ENCODE assay signal across 13 mouse cellular contexts in genomic region chrX:53684676-53685075, GRCm38 (mm10). TPM values are rescaled to one million over a fixed set of nuclear protein-coding genes. Genes with fewer than 3 reads are reported as not detected.
DNase-seq lines count a peak whose midpoint lies in the region; ATAC-seq and TF ChIP-seq lines count a peak whose summit lies in the region.
"Not testable (repeated sequence)": the region's sequence is repeated elsewhere in the genome, so short reads cannot be mapped to it uniquely, and the experiment has no call there.
"Had no signal": no experiment of that assay in that cellular context is flagged by ENCODE, and none has a peak within 500 bp of the region (broad histone marks: within the 10 kb centered on the region; RNA-seq: fewer than 3 reads in every experiment).

No protein-coding gene starts in this region.

- H3K27me3 ChIP-seq in intestine, embryonic 16.5 days (replicated peaks; ENCODE audit: control insufficient read depth, insufficient read depth, low read length); liver, adult 2 months (ENCODE audit: control insufficient read depth, insufficient read depth, low read length): not testable (repeated sequence)

- not testable (repeated sequence) for H3K4me3 ChIP-seq in intestine, embryonic 16.5 days (ENCODE audit: low read length); liver, adult 2 months (ENCODE audit: insufficient read depth, low read depth, low read length)

- WGBS in intestine, embryonic 16.5 days, result 74% methylated on average over 2 of the region's 4 CpGs
- 11% methylated on average over 2 of the region's 4 CpGs for WGBS in liver, adult 2 months

- peak; percentile 38; the same call in 1 of the 2 replicates for ATAC-seq in intestine, embryonic 16.5 days

- H3K4me2 ChIP-seq in intestine, embryonic 16.5 days (ENCODE audit: low read depth, low read length), result not testable (repeated sequence)

- peak; percentile 22 for DNase-seq in kidney, adult 11 months
- peak; percentile 39 for DNase-seq in kidney, adult 8-10 months
- peak; percentile 4 for DNase-seq in kidney, postnatal 14 days
- peak; percentile 31 for DNase-seq in liver, adult 2 months (ENCODE audit: extremely low read depth, low read depth, low spot score)

- not testable (repeated sequence) for H3K36me3 ChIP-seq in intestine, embryonic 16.5 days (ENCODE audit: control insufficient read depth, insufficient read depth, low read length); liver, adult 2 months (ENCODE audit: control insufficient read depth, insufficient read depth, low read length)

- H3K79me2 ChIP-seq in liver, adult 2 months (ENCODE audit: control insufficient read depth, insufficient read depth, low read length), result not testable (repeated sequence)

- not testable (repeated sequence) for TF ChIP-seq CTCF in liver, adult 2 months (IDR thresholded peaks at IDR 0.05; ENCODE audit: low read depth, low read length)

- not testable (repeated sequence) for H3K9me3 ChIP-seq in intestine, embryonic 16.5 days (ENCODE audit: control insufficient read depth, low read length)

- not testable (repeated sequence) for H3K4me1 ChIP-seq in intestine, embryonic 16.5 days (ENCODE audit: control insufficient read depth, insufficient read depth, low read length); liver, adult 2 months (ENCODE audit: control insufficient read depth, insufficient read depth, low read length)

- TF ChIP-seq POLR2A in liver, adult 2 months (IDR thresholded peaks at IDR 0.05; ENCODE audit: extremely low read depth, insufficient read depth, low read length), result not testable (repeated sequence)

- H3K27ac ChIP-seq in intestine, embryonic 16.5 days (ENCODE audit: low read length); liver, adult 2 months (replicated peaks; ENCODE audit: insufficient read depth, low read depth, low read length): not testable (repeated sequence)

- not testable (repeated sequence) for H3K9ac ChIP-seq in intestine, embryonic 16.5 days (ENCODE audit: low read depth, low read length); liver, adult 2 months (ENCODE audit: low read depth, low read length)

RNA-seq across cellular contexts. Expression of gene Rtl8b, which starts 14.5 kb away (rescaled TPM):
- 35.4 TPM in 2 replicates for polyA plus RNA-seq in intestine, embryonic 16.5 days (2015; fragmentation: Nextera tagmentation; extraction: Ambion mirVana)
- 3.8 and 6.7 TPM in 2 replicates for total RNA-seq in liver, adult 2 months (2014; rRNA removed)
- 23.2 and 27.2 TPM in 2 replicates for polyA plus RNA-seq in liver, adult 2 months (2012; rRNA removed)
- total RNA-seq: MEL had no signal

RNA-seq across cellular contexts. Expression of gene 4930502E18Rik, which starts 40.0 kb away (rescaled TPM):
- polyA plus RNA-seq in intestine, embryonic 16.5 days (2015; fragmentation: Nextera tagmentation; extraction: Ambion mirVana), result 0.12 TPM in 1 of 2 replicates, not detected in the other
- not detected in 2 replicates for total RNA-seq in liver, adult 2 months (2014; rRNA removed)
- not detected in 2 replicates for polyA plus RNA-seq in liver, adult 2 months (2012; rRNA removed)
- total RNA-seq: adrenal gland, adult 2 months; adrenal gland, postnatal 10 days; adrenal gland, postnatal 25 days; adrenal gland, postnatal 4 days; common myeloid progenitor, adult 5-6 weeks; MEL had no signal
- polyA plus RNA-seq: adrenal gland, adult 2 months; erythroblast, embryonic 14.5 days; forebrain, embryonic 16.5 days had no signal

RNA-seq across cellular contexts. Expression of gene Rtl8a, which starts 41.2 kb away (rescaled TPM):
- 43.8 and 44.8 TPM in 2 replicates for polyA plus RNA-seq in intestine, embryonic 16.5 days (2015; fragmentation: Nextera tagmentation; extraction: Ambion mirVana)
- 3.1 and 3.2 TPM in 2 replicates for total RNA-seq in liver, adult 2 months (2014; rRNA removed)
- 36.8 and 39.2 TPM in 2 replicates for polyA plus RNA-seq in liver, adult 2 months (2012; rRNA removed)
- total RNA-seq: common myeloid progenitor, adult 5-6 weeks; MEL had no signal
